Mouse (Mus musculus) megakaryocyte, embryonic 14.5 days (primary cell): ENCODE data around the gene Atoh8.

Source experiments
- FLI1 ChIP-seq: IDR thresholded peaks from 2 replicates; pipeline ENCODE4 v1.6.1; 2012; ENCODE audit warnings: low read length, inconsistent platforms, mixed read lengths
- GATA1 ChIP-seq: IDR thresholded peaks from 3 replicates; pipeline ENCODE4 v1.6.1; 2012; ENCODE audit warnings: mixed read lengths, low read length, inconsistent platforms, borderline replicate concordance

DNA sequence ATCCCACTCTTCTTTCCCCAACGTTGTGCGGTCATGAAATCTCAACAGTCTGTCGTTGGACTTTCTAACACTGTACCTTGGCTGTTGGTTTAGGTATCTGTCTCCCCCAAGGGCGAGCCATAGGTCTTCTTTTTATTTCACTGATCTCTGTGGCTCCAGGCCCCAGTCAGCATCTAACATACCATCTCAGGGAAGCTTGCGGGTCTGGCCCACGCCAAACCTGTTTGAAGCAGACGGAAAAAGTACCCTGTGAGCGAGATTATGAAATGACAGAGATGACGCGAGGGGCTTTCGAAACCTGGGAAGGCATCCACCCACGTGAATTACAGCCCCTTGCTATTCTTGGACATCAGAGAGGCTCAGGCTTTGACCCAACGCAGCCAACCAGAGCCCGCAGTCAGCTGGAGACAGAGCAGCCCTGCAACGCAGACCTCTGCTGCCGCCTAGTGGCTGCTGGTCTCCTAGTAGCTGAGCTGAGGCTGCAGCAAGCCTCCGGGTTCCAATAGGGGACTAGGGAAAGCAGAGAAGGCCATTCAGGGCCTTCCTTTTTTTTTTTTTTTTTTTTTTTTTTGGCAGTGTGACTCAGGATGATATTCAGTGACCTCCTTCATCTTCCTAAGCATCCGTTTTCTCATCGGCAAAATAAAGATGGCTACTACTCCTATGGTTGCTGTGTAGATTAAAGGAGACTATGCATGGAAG lies 25.8 kb upstream of the Atoh8 start:
- TF ChIP-seq GATA1 (no peak), FLI1 (no peak)
